Mouse (Mus musculus): ENCODE measurements around the gene Lrrc39.

The Lrrc39 gene

GRCm38 (mm10) chr3:116614295-116614892, 51.6 kb downstream of the Lrrc39 start, which contains the start of gene Trmt13:
Gene Trmt13 (minus strand): TSS chr3:116614587.
- DNase-seq (ENCODE audit: low spot score in 2 of 2): no peak

GRCm38 (mm10) chr3:116615318-116616068, 52.7 kb downstream of the Lrrc39 start:
- no peak for DNase-seq (ENCODE audit: low spot score in 2 of 2)

- DNase-seq (ENCODE audit: low spot score in 2 of 2): no peak
Observed at GRCm38 (mm10) chr3:116618855-116619254, 56.1 kb downstream of the Lrrc39 start.

- DNase-seq (ENCODE audit: low spot score in 2 of 2): no peak
Observed at GRCm38 (mm10) chr3:116620636-116621370, 58.0 kb downstream of the Lrrc39 start.

- no peak for DNase-seq (ENCODE audit: low spot score in 2 of 2)
Observed at GRCm38 (mm10) chr3:116622641-116623040, 59.9 kb downstream of the Lrrc39 start.

- no peak for DNase-seq (ENCODE audit: low spot score in 2 of 2)
Observed at GRCm38 (mm10) chr3:116631459-116631858, 68.7 kb downstream of the Lrrc39 start.

All from urinary bladder, postnatal 4 days (tissue).